Mouse (Mus musculus): ENCODE results near the gene Abcf2.

Gene Abcf2

DNA sequence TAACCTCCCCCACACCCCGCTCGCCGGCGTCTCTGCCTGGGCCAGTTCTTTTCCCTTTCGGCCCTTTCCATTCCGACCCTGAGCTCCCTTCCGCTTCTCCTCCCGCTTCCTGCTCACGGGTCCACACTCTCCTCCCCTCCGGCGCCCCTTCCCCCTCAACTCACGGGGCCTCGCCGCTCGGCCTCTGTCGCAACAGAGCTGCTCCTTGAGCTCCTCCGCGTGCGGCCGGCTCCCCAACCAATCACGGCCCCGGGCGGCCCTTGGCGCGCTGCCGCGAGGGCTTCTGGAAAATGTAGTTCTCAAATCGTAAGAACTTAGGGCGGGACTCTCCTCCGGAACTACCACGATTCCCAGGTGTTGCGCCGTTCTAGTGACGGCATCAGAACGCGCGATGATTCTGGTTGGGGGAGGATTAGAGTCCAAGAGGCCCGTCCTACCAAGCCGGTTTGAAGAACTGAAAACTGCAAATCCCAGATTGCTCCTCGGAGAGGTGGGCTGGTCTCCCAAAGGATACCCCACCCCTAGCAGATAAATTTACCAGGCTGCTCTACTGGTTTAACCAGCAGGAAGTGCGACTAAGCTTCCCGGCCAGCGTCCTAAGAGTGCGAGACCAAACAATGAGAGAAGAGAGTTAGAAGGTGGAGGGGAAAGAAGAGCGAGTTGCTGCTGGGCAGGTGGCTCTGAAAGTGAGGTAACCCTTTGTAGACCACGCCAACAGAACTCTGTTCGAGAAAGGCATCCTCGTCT is at the start of gene Abcf2:
Gene Abcf2, minus strand, starts transcription at position 285 of the 747 bp plus-strand sequence.
- DNase-seq (ENCODE audit: low spot score): peak; percentile 100

DNA sequence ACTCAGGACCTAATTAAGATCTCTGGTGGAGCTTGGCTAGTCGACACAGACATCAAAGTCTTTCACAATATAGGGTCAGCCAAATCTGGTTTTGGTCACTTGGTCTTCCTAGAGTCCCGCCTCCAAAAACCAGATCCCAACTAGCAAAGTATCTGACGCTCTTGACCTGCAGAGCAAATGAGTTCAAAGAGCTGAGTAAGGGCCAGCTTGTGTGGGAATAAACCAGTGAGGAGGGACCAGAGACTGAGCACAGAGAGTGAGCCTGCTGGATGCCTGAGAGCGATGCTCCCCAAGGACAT is 47.5 kb upstream of the Abcf2 start:
- DNase-seq (ENCODE audit: low spot score): no peak

GRCm38 (mm10) chr5:24623986-24624821 is 46.9 kb upstream of the Abcf2 start, which contains the start of gene Smarcd3:
TSS of gene Smarcd3 (minus strand) at chr5:24624411.
- peak; percentile 86 for DNase-seq (ENCODE audit: low spot score)

DNA sequence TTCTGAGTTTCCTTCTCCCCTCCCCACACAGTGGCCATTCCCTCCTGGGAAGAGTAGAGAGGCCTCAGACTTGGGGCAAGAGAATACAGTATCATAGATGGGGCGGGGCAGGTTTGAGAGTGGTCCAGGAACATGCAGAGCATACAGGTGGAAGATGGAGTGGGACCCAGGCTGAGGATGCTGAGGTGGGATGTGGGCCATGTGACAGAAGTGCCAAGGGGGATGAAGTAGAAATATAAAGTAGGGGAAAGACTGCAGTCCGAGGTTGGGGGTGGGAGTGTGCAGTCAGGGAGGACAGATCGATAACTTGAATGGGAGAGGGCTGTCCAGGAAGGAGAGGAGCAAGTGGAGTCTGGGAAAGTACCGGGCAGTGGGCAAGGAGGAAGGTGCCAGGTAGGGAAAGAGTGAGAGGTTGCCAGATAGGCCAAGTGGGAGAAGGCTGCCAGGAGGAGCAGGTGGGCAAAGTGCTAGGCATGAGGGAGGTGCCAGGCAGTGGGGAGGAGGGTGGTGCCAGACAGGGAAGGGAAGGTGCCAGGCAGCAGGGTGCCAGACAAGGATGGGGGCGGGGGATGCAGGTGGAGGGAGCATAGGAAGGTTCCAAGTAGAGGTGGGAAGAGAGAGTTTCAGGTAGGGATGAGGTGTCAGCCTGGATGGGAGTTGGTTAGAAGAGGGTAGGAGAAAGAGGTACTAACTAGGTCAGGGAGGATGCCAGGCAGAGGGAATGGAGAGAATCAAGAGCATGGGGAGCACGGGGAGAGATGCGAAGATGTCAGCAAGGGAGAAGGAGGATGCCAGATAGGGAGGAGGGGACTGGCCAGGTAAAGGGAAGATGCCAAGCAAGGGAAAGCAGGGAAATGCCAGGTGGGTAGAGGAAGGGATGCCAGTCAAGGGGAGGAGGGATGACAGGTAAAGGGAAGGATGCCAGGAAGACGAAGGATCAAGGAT is 46.0 kb upstream of the Abcf2 start:
- DNase-seq (ENCODE audit: low spot score): no peak

- no peak for DNase-seq (ENCODE audit: low spot score)
These were observed 45.2 kb upstream of the Abcf2 start for GRCm38 (mm10) chr5:24622386-24623040.

- DNase-seq (ENCODE audit: low spot score): no peak
These were observed 43.4 kb upstream of the Abcf2 start for GRCm38 (mm10) chr5:24620626-24621025.

GRCm38 (mm10) chr5:24620116-24620515 is 42.8 kb upstream of the Abcf2 start:
- no peak for DNase-seq (ENCODE audit: low spot score)

DNA sequence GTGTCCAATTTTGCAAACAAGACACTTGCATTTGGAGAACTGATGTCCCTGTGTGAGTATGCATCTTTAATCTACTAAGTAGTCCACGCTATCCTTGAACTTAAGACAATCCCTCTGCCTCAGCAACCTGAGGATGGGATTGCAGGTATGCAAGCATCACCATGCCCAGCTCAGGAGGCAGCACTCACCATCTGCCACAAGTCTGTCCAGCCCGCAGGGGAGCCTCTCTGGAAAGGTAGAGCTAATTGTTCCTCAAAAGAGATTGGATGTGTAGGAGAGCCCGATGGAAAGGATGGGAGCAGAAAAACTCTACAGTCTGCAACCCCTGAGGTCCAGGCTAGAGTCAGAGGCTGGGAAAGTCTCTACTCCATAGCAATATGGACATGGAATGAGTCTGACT is 41.7 kb upstream of the Abcf2 start:
- DNase-seq (ENCODE audit: low spot score): no peak

DNA sequence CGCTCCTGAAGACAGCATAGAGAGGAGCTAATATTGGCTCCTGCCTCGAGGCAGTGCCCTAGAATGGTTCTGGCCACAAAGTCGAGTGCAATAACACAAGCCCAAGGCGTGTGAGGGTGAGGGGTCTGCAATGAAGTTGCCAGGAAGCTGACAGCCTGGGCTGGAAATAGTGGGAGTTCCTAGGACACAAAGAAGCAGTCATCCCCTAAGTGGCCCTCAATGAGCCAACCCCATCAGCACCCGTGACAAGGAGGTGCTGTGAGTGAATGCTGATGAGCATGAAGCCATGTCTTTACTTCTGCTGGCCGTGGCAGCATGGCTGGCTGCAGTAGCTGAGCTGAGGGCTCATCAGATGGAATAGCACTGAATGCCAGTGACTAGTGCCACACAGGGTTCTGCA is 37.8 kb upstream of the Abcf2 start:
- no peak for DNase-seq (ENCODE audit: low spot score)

- DNase-seq (ENCODE audit: low spot score): no peak
These were observed 35.0 kb upstream of the Abcf2 start for GRCm38 (mm10) chr5:24612302-24612649.

DNA sequence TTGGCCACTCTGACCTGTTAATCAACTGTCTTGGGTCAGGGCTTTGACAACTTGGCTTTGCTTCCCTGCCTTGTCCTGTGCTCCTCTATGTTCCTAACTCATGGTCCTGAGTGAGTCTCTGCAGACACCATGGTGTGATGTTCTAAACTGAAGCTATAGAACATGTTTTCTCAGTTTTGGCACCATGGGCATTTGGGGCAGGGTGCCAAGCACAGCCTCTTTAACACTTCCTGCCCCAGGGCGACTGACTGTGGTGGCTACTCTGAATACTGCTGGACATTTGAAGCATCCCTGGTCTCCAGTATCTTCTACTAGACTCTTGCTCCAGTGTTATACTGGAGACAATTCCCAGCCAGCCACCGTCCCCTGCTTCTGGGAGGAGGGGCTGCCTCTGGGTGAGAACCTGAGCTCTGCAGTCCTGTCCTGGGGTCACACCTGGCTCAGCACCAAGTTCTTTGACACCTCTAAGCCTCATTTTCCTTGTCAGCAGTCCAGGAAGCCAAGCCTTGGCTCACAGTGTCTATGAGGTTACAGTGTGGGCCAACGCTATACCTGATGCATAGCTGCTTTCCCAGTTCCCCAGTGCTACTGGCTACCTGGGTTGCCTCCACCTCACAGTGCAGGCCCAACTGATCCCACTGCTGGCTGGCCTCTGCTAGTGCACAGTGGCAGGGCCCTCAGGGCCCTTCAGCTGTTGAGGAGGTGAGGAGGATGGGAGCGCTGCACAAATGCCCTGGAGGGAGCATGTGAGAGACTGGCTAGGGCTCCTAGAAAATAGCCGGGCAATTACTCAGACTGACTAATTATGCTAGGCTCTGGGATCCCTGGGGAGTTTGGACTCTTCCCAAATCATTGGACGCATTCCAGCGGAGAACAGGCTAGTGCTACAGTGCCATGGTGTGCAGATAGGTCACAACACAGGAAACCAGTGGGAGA is 34.4 kb upstream of the Abcf2 start:
- no peak for DNase-seq (ENCODE audit: low spot score)

DNA sequence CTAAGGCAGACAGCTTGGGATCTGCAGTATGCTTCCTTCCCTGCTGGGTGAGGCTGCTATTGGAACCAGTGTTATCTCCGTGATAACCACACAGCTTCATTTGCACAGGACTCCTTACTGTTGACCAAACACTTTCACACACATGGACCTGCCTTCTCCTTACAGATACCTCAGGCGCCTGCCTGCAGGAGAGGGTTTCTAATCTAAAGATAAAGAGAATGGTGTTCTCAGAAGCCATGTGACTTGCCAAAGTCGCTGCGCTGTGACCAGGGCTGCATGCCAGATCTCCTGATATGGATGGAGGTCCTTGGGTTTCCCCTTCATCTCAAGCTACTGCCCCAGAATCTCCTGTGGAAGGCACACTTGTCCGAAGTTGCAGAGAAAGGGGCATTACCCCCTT is 32.1 kb upstream of the Abcf2 start:
- no peak for DNase-seq (ENCODE audit: low spot score)

DNA sequence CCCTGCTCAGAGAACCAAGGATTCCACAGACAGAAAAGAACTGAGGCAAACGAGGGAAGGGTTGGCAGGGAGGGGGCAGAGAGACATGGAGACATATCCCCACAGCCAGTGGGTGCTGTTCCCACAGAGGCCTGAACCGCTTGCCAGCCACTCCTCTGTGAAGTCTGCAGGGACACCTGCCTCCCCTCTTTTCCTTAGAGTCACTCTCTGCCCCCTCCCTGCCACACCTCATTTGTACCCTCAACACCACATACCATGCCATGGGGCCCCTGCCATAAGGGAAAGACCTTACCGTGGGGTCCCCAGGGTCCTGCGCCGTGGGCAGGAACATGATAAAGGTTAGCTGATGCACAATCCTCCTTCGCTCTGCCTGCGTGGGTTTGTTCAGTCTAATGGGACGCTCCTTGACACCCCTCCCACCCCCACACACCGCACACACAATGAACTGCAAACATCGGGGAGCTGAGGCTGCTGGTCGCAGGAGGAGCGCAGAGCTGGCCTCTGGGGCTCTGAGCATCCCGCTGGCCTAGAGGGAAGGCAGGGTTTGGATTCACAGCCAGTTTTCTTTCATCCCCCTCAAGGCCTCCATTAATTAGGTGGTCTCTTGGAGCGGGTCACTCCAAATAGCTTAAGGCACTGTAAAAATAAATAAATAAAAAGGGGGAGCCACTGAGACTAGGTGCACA is 28.9 kb upstream of the Abcf2 start:
- peak; percentile 15 for DNase-seq (ENCODE audit: low spot score)

DNA sequence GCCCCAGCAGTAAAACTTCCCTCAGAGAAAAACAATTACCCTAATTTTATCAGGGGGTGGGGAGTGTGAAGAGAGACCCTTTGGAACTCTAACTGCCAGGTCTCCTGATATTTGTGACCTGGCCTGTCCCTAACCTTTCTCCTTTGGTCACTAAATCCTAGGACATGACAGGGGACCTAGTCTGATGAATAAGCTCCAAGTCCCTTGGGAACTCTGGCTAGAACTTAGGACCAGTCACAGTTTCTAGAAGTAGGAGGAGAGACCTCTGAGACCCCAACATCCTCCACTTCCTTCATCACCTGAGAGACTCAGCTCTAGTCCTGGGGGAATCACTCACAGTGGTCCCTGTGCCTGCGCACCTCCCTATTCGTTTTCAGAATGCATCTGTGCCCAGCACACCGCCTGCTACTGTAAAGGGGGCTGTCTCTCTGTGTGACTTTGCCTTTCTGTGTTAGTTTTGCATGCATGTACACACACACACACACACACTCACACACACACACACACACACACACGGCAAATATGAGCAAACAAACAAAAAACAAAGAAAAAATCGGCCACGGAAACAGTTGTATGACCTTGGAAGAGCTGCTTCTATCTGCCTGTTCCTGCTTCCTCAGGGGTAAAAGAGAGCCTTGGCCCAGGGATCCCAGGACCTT is 28.2 kb upstream of the Abcf2 start:
- DNase-seq (ENCODE audit: low spot score): peak; percentile 72

- peak; percentile 92 for DNase-seq (ENCODE audit: low spot score)
These were observed 27.4 kb upstream of the Abcf2 start for GRCm38 (mm10) chr5:24604656-24605100.

DNA sequence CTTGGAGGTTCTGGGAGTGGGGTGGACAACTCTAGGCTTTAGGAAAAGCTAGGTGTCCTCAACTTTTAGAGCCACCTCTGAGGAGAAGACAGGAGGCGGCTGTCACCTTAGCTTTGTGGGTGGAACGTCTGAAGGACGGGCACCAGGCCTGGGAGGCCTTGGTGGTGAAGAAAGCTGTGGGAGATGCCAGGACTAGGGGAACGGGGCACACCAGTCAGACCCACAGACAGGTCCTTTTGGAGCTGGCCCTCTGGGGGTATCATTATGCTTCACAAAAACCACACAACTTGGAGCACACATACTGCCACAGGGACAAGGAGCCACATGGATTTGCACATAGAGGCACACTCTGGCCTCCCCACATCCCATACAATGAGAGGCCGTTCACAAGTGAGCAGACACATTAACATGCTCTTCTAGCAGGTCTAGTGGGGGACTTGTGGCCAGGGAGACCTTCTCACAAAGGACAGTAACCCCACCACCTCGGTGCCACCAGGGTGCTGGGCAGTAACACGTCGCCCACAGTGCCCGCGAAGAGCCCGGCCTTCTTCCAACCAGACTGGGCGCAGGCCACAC is 26.9 kb upstream of the Abcf2 start:
- no peak for DNase-seq (ENCODE audit: low spot score)

DNA sequence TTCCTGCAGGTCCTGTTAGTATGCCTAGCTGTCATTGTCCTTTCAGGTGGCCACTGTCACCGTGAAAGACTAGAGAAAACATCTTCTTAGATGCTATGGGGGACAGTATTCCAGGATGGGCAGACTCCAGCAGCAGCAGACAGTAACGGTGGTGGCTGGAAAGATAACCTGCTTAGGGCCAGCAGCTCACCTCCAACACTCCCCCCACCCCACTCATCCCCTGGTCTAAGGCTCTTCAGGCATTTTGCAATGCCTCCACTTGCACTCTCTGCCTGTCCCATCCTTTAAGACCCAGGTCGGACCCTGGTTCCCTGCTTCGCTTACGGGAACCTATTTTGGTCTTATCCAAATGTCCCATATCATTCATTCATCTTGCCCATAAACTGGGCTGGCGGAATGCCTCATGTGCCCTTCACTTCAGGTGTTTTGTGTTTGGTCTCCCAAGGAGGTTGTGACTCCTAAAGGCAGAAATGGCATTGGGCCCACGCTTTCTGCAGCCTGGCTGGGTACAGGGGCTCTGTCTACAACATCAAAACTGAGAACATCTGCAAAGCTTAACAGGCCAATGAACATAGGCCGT is 26.3 kb upstream of the Abcf2 start:
- DNase-seq (ENCODE audit: low spot score): peak; percentile 12

- DNase-seq (ENCODE audit: low spot score): peak; percentile 95
These were observed 25.6 kb upstream of the Abcf2 start for GRCm38 (mm10) chr5:24602751-24603343.

Data from embryo, embryonic 10.5 days (tissue).